Mouse (Mus musculus) liver, embryonic 14.5 days (tissue): Measurements from ENCODE around the gene Cpsf6.

Source experiments
- CTCF ChIP-seq: IDR thresholded peaks from 2 replicates; pipeline ENCODE4 v1.5.1; 2016; ENCODE audit warnings: antibody characterized with exemption, low read depth, control low read depth
- EP300 ChIP-seq: IDR thresholded peaks from 2 replicates; pipeline ENCODE4 v1.6.1; 2016; ENCODE audit warnings: antibody characterized with exemption, low read depth

GRCm38 (mm10) chr10:117399196-117399595, 19.4 kb upstream of the Cpsf6 start:
- TF ChIP-seq CTCF (no peak), EP300 (no peak)
